Mouse (Mus musculus) erythroid progenitor cell, adult 5-6 weeks (primary cell): ENCODE data around the gene Angptl2. TPM values are rescaled to one million over a fixed set of nuclear protein-coding genes. Genes with fewer than 3 reads are reported as not detected.

ENCODE experiments used
- ATAC-seq: replicated peaks from 2 replicates; pipeline ENCODE4 v1.8.0; 2016; ENCODE audit warnings: moderate number of reproducible peaks, mild to moderate bottlenecking, moderate TSS enrichment, inconsistent platforms; ENCODE audit not compliant: poor library complexity, low FRiP score, severe bottlenecking
- total RNA-seq, 2 experiments: library from RNA; stranded (forward) in 1 of 2; stranded (reverse) in 1 of 2; fragments of 150-400 nt in 1 of 2; fragments of 186-747, 209-891 nt in 1 of 2; gene quantifications; 2 replicates each; pipeline versions ENCODE4 v1.2.3 to v1.2.4; 2015 to 2017; ENCODE audit warnings: low replicate concordance in 2 of 2

Gene Angptl2
- total RNA-seq, 2 experiments from 2014 or later = 1.3 TPM; not detected in 1

- ATAC-seq = 0 out of 2 replicates have a peak, but pooled peaks have one; percentile 33
Observed at GRCm38 (mm10) chr2:33256769-33257537, 41.1 kb downstream of the Angptl2 start.

GRCm38 (mm10) chr2:33260772-33261171, 44.9 kb downstream of the Angptl2 start:
- no peak for ATAC-seq

- no peak for ATAC-seq
Observed at GRCm38 (mm10) chr2:33261475-33261874, 45.6 kb downstream of the Angptl2 start.

GRCm38 (mm10) chr2:33265793-33266192, 49.9 kb downstream of the Angptl2 start:
- ATAC-seq = no peak

- no peak for ATAC-seq
Observed at GRCm38 (mm10) chr2:33267075-33267474, 51.2 kb downstream of the Angptl2 start.

- ATAC-seq = no peak
Observed at GRCm38 (mm10) chr2:33268384-33269131, 52.7 kb downstream of the Angptl2 start.

- ATAC-seq = no peak
Observed at GRCm38 (mm10) chr2:33269132-33269493, 53.2 kb downstream of the Angptl2 start.

- no peak for ATAC-seq
Observed at GRCm38 (mm10) chr2:33270569-33270968, 54.7 kb downstream of the Angptl2 start.

GRCm38 (mm10) chr2:33271511-33271910, 55.6 kb downstream of the Angptl2 start:
- ATAC-seq = no peak

GRCm38 (mm10) chr2:33272665-33273439, 57.0 kb downstream of the Angptl2 start:
- no peak for ATAC-seq

- ATAC-seq = no peak
Observed at GRCm38 (mm10) chr2:33274719-33275490, 59.0 kb downstream of the Angptl2 start.

- no peak for ATAC-seq
Observed at GRCm38 (mm10) chr2:33279758-33280157, 63.9 kb downstream of the Angptl2 start.

- ATAC-seq = no peak
Observed at GRCm38 (mm10) chr2:33280525-33280924, 64.7 kb downstream of the Angptl2 start.

GRCm38 (mm10) chr2:33281807-33282206, 65.9 kb downstream of the Angptl2 start:
- ATAC-seq = no peak

GRCm38 (mm10) chr2:33282877-33283276, 67.0 kb downstream of the Angptl2 start:
- no peak for ATAC-seq

- ATAC-seq = no peak
Observed at GRCm38 (mm10) chr2:33283674-33284073, 67.8 kb downstream of the Angptl2 start.

- no peak for ATAC-seq
Observed at GRCm38 (mm10) chr2:33288837-33289236, 73.0 kb downstream of the Angptl2 start.

GRCm38 (mm10) chr2:33290491-33290890, 74.6 kb downstream of the Angptl2 start:
- no peak for ATAC-seq

GRCm38 (mm10) chr2:33292057-33292456, 76.2 kb downstream of the Angptl2 start:
- ATAC-seq = no peak

- no peak for ATAC-seq
Observed at GRCm38 (mm10) chr2:33295115-33295514, 79.2 kb downstream of the Angptl2 start.
